Mouse (Mus musculus): ENCODE measurements around the gene Rasl11b. TPM values are rescaled to one million over a fixed set of nuclear protein-coding genes. Genes with fewer than 3 reads are reported as not detected.

Gene Rasl11b
- total and polyA plus RNA-seq, 2 experiments: 1.1 to 6.6 TPM

- Histone ChIP-seq H3K36me3 (ENCODE audit: control insufficient read depth, insufficient read depth, low read length) (no peaks in the 10 kb centered on the region), H3K27ac (replicated peaks; ENCODE audit: insufficient read depth, low read depth, low read length) (no peak overlapping the region), H3K4me3 (ENCODE audit: insufficient read depth, low read depth, low read length) (no peak overlapping the region), H3K4me1 (ENCODE audit: control insufficient read depth, insufficient read depth, low read length) (no peaks in the 10 kb centered on the region), H3K79me2 (ENCODE audit: control insufficient read depth, insufficient read depth, low read length) (no peaks in the 10 kb centered on the region), H3K27me3 (ENCODE audit: control insufficient read depth, insufficient read depth, low read length) (no peaks in the 10 kb centered on the region), H3K9ac (ENCODE audit: low read depth, low read length) (no peak overlapping the region)
- WGBS: 77% methylated on average over 7 of the region's 7 CpGs
- TF ChIP-seq POLR2A (IDR thresholded peaks at IDR 0.05; ENCODE audit: extremely low read depth, insufficient read depth, low read length): no peak
- TF ChIP-seq CTCF (IDR thresholded peaks at IDR 0.05; ENCODE audit: low read depth, low read length): no peak
- no peak for DNase-seq (ENCODE audit: extremely low read depth, low read depth, low spot score)
Measured at GRCm38 (mm10) chr5:74214501-74215110, 19.5 kb downstream of the Rasl11b start.

DNA sequence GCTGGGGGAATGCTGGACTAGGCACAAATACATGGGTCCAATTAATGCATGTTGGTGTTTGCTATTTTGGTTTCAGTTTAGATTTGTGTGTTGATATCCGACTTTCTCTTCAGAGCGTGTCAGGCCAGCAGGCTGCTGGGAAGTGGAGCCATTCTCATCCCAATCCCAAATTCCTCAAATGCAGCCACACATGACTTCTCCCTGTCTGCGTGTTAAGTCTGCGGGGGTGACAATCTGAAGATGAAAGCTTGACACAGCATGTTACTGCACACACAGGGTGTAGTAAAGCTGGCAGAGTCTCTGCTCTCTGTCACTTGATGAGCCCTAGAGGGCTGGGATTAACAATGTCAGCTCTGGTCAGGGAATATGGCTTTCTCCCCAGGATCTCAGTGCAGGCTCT lies 20.0 kb downstream of the Rasl11b start:
- DNase-seq (ENCODE audit: extremely low read depth, low read depth, low spot score): no peak

DNA sequence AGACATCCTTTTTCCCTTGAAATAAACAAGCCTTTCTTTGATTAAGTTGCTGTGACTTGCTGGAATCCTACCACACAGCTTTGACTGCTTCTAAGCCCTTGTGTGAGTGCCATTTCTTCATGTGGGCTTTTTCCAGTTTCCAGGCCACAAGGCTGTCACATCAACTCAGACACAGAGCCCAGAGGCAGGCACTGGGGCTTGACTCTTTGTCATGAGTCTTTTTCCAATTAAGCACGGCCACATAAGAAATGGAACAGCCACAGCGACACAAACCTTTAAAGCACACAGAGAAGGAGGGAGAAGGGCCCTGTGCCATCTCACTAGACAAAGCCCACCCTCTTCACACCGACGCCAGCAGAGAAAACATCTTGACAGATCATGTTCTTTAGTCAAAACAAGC lies 23.4 kb downstream of the Rasl11b start:
- Histone ChIP-seq H3K79me2 (ENCODE audit: control insufficient read depth, insufficient read depth, low read length) (no peaks in the 10 kb centered on the region), H3K9ac (ENCODE audit: low read depth, low read length) (no peak overlapping the region), H3K36me3 (ENCODE audit: control insufficient read depth, insufficient read depth, low read length) (no peaks in the 10 kb centered on the region), H3K27me3 (ENCODE audit: control insufficient read depth, insufficient read depth, low read length) (no peaks in the 10 kb centered on the region), H3K4me1 (ENCODE audit: control insufficient read depth, insufficient read depth, low read length) (no peaks in the 10 kb centered on the region), H3K27ac (replicated peaks; ENCODE audit: insufficient read depth, low read depth, low read length) (no peak overlapping the region), H3K4me3 (ENCODE audit: insufficient read depth, low read depth, low read length) (no peak overlapping the region)
- TF ChIP-seq POLR2A (IDR thresholded peaks at IDR 0.05; ENCODE audit: extremely low read depth, insufficient read depth, low read length) (no peak), CTCF (IDR thresholded peaks at IDR 0.05; ENCODE audit: low read depth, low read length) (no peak)
- no peak for DNase-seq (ENCODE audit: extremely low read depth, low read depth, low spot score)
- 91% methylated on average over 4 of the region's 4 CpGs for WGBS

More for the DNA sequence above, 20.0 kb downstream of the Rasl11b start:
- no peak overlapping the region for H3K9ac ChIP-seq (ENCODE audit: low read depth, low read length)
- H3K27me3 ChIP-seq (ENCODE audit: control insufficient read depth, insufficient read depth, low read length): no peaks in the 10 kb centered on the region
- H3K4me1 ChIP-seq (ENCODE audit: control insufficient read depth, insufficient read depth, low read length): no peaks in the 10 kb centered on the region
- no peaks in the 10 kb centered on the region for H3K36me3 ChIP-seq (ENCODE audit: control insufficient read depth, insufficient read depth, low read length)
- no peaks in the 10 kb centered on the region for H3K79me2 ChIP-seq (ENCODE audit: control insufficient read depth, insufficient read depth, low read length)
- WGBS: 86% methylated on average over 4 of the region's 4 CpGs
- H3K4me3 ChIP-seq (ENCODE audit: insufficient read depth, low read depth, low read length): no peak overlapping the region
- TF ChIP-seq CTCF (IDR thresholded peaks at IDR 0.05; ENCODE audit: low read depth, low read length): no peak
- no peak overlapping the region for H3K27ac ChIP-seq (replicated peaks; ENCODE audit: insufficient read depth, low read depth, low read length)

DNA sequence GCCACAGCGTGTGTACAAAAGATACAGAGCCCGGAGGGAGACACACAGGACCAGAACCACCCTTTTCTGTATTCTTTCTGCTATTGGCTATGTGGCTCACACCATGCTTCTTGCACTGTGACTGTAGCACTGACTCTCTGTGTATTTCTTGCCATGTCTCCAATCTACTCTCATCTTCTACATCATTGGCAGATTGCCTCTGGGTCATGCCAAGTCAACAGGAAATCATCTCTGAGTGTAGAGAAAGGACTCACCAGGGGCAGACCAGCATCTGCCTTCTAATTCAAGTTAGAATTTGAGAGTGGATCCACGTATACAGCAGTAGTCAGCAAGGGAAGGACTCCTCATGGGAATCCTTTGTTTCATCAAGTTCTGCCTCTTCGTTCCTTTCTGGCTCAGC lies 27.5 kb downstream of the Rasl11b start:
- no peak for DNase-seq (ENCODE audit: extremely low read depth, low read depth, low spot score)
- Histone ChIP-seq H3K79me2 (ENCODE audit: control insufficient read depth, insufficient read depth, low read length) (no peaks in the 10 kb centered on the region), H3K27me3 (ENCODE audit: control insufficient read depth, insufficient read depth, low read length) (no peaks in the 10 kb centered on the region), H3K27ac (replicated peaks; ENCODE audit: insufficient read depth, low read depth, low read length) (no peak overlapping the region), H3K4me1 (ENCODE audit: control insufficient read depth, insufficient read depth, low read length) (no peaks in the 10 kb centered on the region), H3K9ac (ENCODE audit: low read depth, low read length) (no peak overlapping the region), H3K36me3 (ENCODE audit: control insufficient read depth, insufficient read depth, low read length) (no peaks in the 10 kb centered on the region), H3K4me3 (ENCODE audit: insufficient read depth, low read depth, low read length) (no peak overlapping the region)
- TF ChIP-seq POLR2A (IDR thresholded peaks at IDR 0.05; ENCODE audit: extremely low read depth, insufficient read depth, low read length) (no peak), CTCF (IDR thresholded peaks at IDR 0.05; ENCODE audit: low read depth, low read length) (no peak)
- WGBS: 89% methylated on average over 4 of the region's 4 CpGs

GRCm38 (mm10) chr5:74224480-74224879 lies 29.4 kb downstream of the Rasl11b start:
- Histone ChIP-seq H3K27me3 (ENCODE audit: control insufficient read depth, insufficient read depth, low read length) (no peaks in the 10 kb centered on the region), H3K9ac (ENCODE audit: low read depth, low read length) (no peak overlapping the region), H3K4me3 (ENCODE audit: insufficient read depth, low read depth, low read length) (no peak overlapping the region), H3K27ac (replicated peaks; ENCODE audit: insufficient read depth, low read depth, low read length) (no peak overlapping the region), H3K4me1 (ENCODE audit: control insufficient read depth, insufficient read depth, low read length) (no peaks in the 10 kb centered on the region), H3K79me2 (ENCODE audit: control insufficient read depth, insufficient read depth, low read length) (no peaks in the 10 kb centered on the region), H3K36me3 (ENCODE audit: control insufficient read depth, insufficient read depth, low read length) (no peaks in the 10 kb centered on the region)
- no peak for DNase-seq (ENCODE audit: extremely low read depth, low read depth, low spot score)
- 52% methylated on average over 6 of the region's 6 CpGs for WGBS
- TF ChIP-seq POLR2A (IDR thresholded peaks at IDR 0.05; ENCODE audit: extremely low read depth, insufficient read depth, low read length) (no peak), CTCF (IDR thresholded peaks at IDR 0.05; ENCODE audit: low read depth, low read length) (no peak)

- no peak for DNase-seq (ENCODE audit: extremely low read depth, low read depth, low spot score)
- WGBS: 96% methylated on average over 5 of the region's 5 CpGs
- TF ChIP-seq CTCF (IDR thresholded peaks at IDR 0.05; ENCODE audit: low read depth, low read length) (no peak), POLR2A (IDR thresholded peaks at IDR 0.05; ENCODE audit: extremely low read depth, insufficient read depth, low read length) (no peak)
Measured at GRCm38 (mm10) chr5:74226183-74226582, 31.1 kb downstream of the Rasl11b start.

More at GRCm38 (mm10) chr5:74226183-74226582, 31.1 kb downstream of the Rasl11b start:
- no peak overlapping the region for H3K4me3 ChIP-seq (ENCODE audit: insufficient read depth, low read depth, low read length)
- H3K9ac ChIP-seq (ENCODE audit: low read depth, low read length): no peak overlapping the region
- H3K79me2 ChIP-seq (ENCODE audit: control insufficient read depth, insufficient read depth, low read length): no peaks in the 10 kb centered on the region
- H3K27ac ChIP-seq (replicated peaks; ENCODE audit: insufficient read depth, low read depth, low read length): no peak overlapping the region
- H3K27me3 ChIP-seq (ENCODE audit: control insufficient read depth, insufficient read depth, low read length): no peaks in the 10 kb centered on the region
- no peaks in the 10 kb centered on the region for H3K36me3 ChIP-seq (ENCODE audit: control insufficient read depth, insufficient read depth, low read length)
- H3K4me1 ChIP-seq (ENCODE audit: control insufficient read depth, insufficient read depth, low read length): no peaks in the 10 kb centered on the region

All from liver, adult 2 months (tissue).